18 mouse cellular contexts compared by ENCODE assay signal in the genomic region with DNA sequence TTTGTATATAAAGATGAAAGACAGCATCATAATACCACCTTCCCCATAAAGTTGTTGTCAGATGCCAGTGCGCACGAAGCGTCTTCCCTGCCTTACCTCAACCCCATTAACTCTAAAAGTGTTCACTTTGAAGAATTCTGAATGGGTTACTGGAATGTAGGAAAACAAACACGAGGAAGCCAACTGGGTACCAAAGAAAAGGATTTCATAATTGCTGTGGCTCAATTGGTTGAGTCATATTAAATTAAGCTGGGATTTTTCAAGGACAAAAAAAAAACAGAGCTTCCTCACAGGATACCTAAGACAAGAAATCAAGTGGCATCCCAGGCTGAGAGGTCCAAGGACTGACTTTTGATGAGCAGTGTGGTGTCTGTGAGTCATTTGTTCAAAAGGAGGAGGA.
DNase-seq lines count a peak whose midpoint lies in the region; ATAC-seq and TF ChIP-seq lines count a peak whose summit lies in the region.
"Had no signal": no experiment of that assay in that cellular context is flagged by ENCODE, and none has a peak within 500 bp of the region (broad histone marks: within the 10 kb centered on the region; RNA-seq: fewer than 3 reads in every experiment).

No protein-coding gene starts in this region.

- no peaks in the 10 kb centered on the region for H3K36me3 ChIP-seq in forebrain, embryonic 11.5 days (ENCODE audit: control insufficient read depth, insufficient read depth, low read length)
- no peaks in the 10 kb centered on the region for H3K36me3 ChIP-seq in forebrain, embryonic 15.5 days
- H3K36me3 ChIP-seq in kidney, adult 2 months (ENCODE audit: control insufficient read depth, insufficient read depth, low read length), result peaks cover 4% of the 10 kb centered on the region; the same call in 1 of the 2 replicates
- H3K36me3 ChIP-seq in lung, postnatal 0 days (ENCODE audit: insufficient read depth, low read length), result no peaks in the 10 kb centered on the region
- H3K36me3 ChIP-seq in stomach, postnatal 0 days (ENCODE audit: control insufficient read depth, insufficient read depth, low read length), result no peaks in the 10 kb centered on the region
- no peaks in the 10 kb centered on the region for H3K36me3 ChIP-seq in midbrain, postnatal 0 days (ENCODE audit: insufficient read depth, low read length)
- H3K36me3 ChIP-seq: hindbrain, embryonic 15.5 days had no signal

- TF ChIP-seq CTCF in kidney, adult 2 months (conservative IDR thresholded peaks at IDR 0.05; ENCODE audit: insufficient read depth, insufficient read length, low read depth, low read length), result no peak
- TF ChIP-seq CTCF in lung, postnatal 0 days (IDR thresholded peaks at IDR 0.05), result no peak
- TF ChIP-seq CTCF in lung, adult 2 months (IDR thresholded peaks at IDR 0.05; ENCODE audit: insufficient read depth, low read length), result no peak
- no peak for TF ChIP-seq CTCF in stomach, postnatal 0 days (IDR thresholded peaks at IDR 0.05; ENCODE audit: low read depth)
- TF ChIP-seq CTCF in midbrain, postnatal 0 days (IDR thresholded peaks at IDR 0.05), result no peak

- DNase-seq in forebrain, embryonic 11.5 days (ENCODE audit: low spot score), result peak; percentile 33
- DNase-seq in kidney, adult 2 months, result peak; percentile 8
- no peak for DNase-seq in kidney, postnatal 10 days
- DNase-seq in lung, postnatal 0 days (ENCODE audit: low spot score), result no peak
- no peak for DNase-seq in lung, adult 2 months
- no peak for DNase-seq in stomach, postnatal 0 days (ENCODE audit: low spot score)
- DNase-seq in midbrain, postnatal 0 days (ENCODE audit: low spot score), result no peak
- DNase-seq: cerebellum, postnatal 10 days; heart, adult 18-20 months; kidney, postnatal 4 days; layer of hippocampus, postnatal 36 days; lung, postnatal 14 days; spleen, adult 18-20 months; thymus, postnatal 14 days had no signal

- no peak for TF ChIP-seq POLR2A in kidney, adult 2 months (IDR thresholded peaks at IDR 0.05; ENCODE audit: low read depth, low read length)
- no peak for TF ChIP-seq POLR2A in lung, adult 2 months (IDR thresholded peaks at IDR 0.05; ENCODE audit: borderline replicate concordance, extremely low read depth, low read depth, low read length)

- H3K27ac ChIP-seq in forebrain, embryonic 11.5 days (ENCODE audit: low read depth, low read length), result no peak overlapping the region
- no peak overlapping the region for H3K27ac ChIP-seq in forebrain, embryonic 15.5 days (replicated peaks)
- H3K27ac ChIP-seq in kidney, adult 2 months (ENCODE audit: insufficient read depth, low read depth, low read length), result peak overlapping the region; percentile 100
- H3K27ac ChIP-seq in lung, postnatal 0 days (ENCODE audit: low read length), result no peak overlapping the region
- no peak overlapping the region for H3K27ac ChIP-seq in stomach, postnatal 0 days (replicated peaks)
- H3K27ac ChIP-seq in midbrain, postnatal 0 days (ENCODE audit: low read depth, low read length), result no peak overlapping the region
- H3K27ac ChIP-seq: hindbrain, embryonic 15.5 days; limb, embryonic 12.5 days had no signal

- WGBS in forebrain, embryonic 11.5 days, result 88% methylated on average over 4 of the region's 4 CpGs
- 56% methylated on average over 4 of the region's 4 CpGs for WGBS in forebrain, embryonic 15.5 days
- WGBS in kidney, adult 2 months, result 57% methylated on average over 4 of the region's 4 CpGs
- WGBS in lung, postnatal 0 days, result 55% methylated on average over 4 of the region's 4 CpGs
- WGBS in lung, adult 2 months, result 54% methylated on average over 4 of the region's 4 CpGs
- 60% methylated on average over 4 of the region's 4 CpGs for WGBS in stomach, postnatal 0 days
- WGBS in midbrain, postnatal 0 days, result 90% methylated on average over 4 of the region's 4 CpGs

- peaks cover 9% of the 10 kb centered on the region for H3K4me1 ChIP-seq in forebrain, embryonic 11.5 days (replicated peaks; ENCODE audit: control insufficient read depth, insufficient read depth, low read length)
- H3K4me1 ChIP-seq in forebrain, embryonic 15.5 days, result peaks cover 22% of the 10 kb centered on the region
- H3K4me1 ChIP-seq in kidney, adult 2 months (ENCODE audit: control insufficient read depth, insufficient read depth, low read length), result peaks cover 30% of the 10 kb centered on the region
- peaks cover 16% of the 10 kb centered on the region; the same call in 1 of the 2 replicates for H3K4me1 ChIP-seq in lung, postnatal 0 days (ENCODE audit: insufficient read depth, low read depth, low read length)
- H3K4me1 ChIP-seq in lung, adult 2 months (ENCODE audit: control insufficient read depth, insufficient read depth, low read length), result peaks cover 23% of the 10 kb centered on the region
- H3K4me1 ChIP-seq in stomach, postnatal 0 days (replicated peaks; ENCODE audit: control insufficient read depth, insufficient read depth), result no peaks in the 10 kb centered on the region; the same call in none of the 2 replicates
- no peaks in the 10 kb centered on the region for H3K4me1 ChIP-seq in midbrain, postnatal 0 days (ENCODE audit: insufficient read depth, low read length)

- TF ChIP-seq EP300 in lung, postnatal 0 days (IDR thresholded peaks at IDR 0.05), result 0 out of 2 replicates have a peak, but pooled peaks have one; percentile 19
- TF ChIP-seq EP300 in stomach, postnatal 0 days (optimal IDR thresholded peaks at IDR 0.05), result no peak

- no peaks in the 10 kb centered on the region; the same call in 1 of the 2 replicates for H3K27me3 ChIP-seq in forebrain, embryonic 11.5 days (ENCODE audit: control insufficient read depth, insufficient read depth, low read length)
- H3K27me3 ChIP-seq in forebrain, embryonic 15.5 days, result no peaks in the 10 kb centered on the region
- H3K27me3 ChIP-seq in kidney, adult 2 months (replicated peaks; ENCODE audit: control insufficient read depth, insufficient read depth, low read length), result no peaks in the 10 kb centered on the region
- no peaks in the 10 kb centered on the region for H3K27me3 ChIP-seq in lung, postnatal 0 days (replicated peaks; ENCODE audit: insufficient read depth, low read length)
- H3K27me3 ChIP-seq in stomach, postnatal 0 days (ENCODE audit: control insufficient read depth, insufficient read depth, low read length), result no peaks in the 10 kb centered on the region
- no peaks in the 10 kb centered on the region for H3K27me3 ChIP-seq in midbrain, postnatal 0 days (ENCODE audit: insufficient read depth, low read length)
- H3K27me3 ChIP-seq: hindbrain, embryonic 15.5 days; limb, embryonic 12.5 days had no signal

- no peak overlapping the region for H3K9ac ChIP-seq in forebrain, embryonic 11.5 days (ENCODE audit: low read length)
- no peak overlapping the region for H3K9ac ChIP-seq in forebrain, embryonic 15.5 days (replicated peaks)
- no peak overlapping the region for H3K9ac ChIP-seq in lung, postnatal 0 days (replicated peaks; ENCODE audit: low read depth)
- H3K9ac ChIP-seq in stomach, postnatal 0 days (ENCODE audit: low read length), result no peak overlapping the region
- no peak overlapping the region for H3K9ac ChIP-seq in midbrain, postnatal 0 days (replicated peaks; ENCODE audit: low read length, poor library complexity, severe bottlenecking)
- H3K9ac ChIP-seq: hindbrain, embryonic 15.5 days; limb, embryonic 12.5 days had no signal

- no peak overlapping the region for H3K4me2 ChIP-seq in forebrain, embryonic 11.5 days (ENCODE audit: low read depth, low read length, severe bottlenecking)
- no peak overlapping the region for H3K4me2 ChIP-seq in forebrain, embryonic 15.5 days (replicated peaks)
- peak overlapping the region; percentile 59; the same call in 1 of the 2 replicates for H3K4me2 ChIP-seq in lung, postnatal 0 days (replicated peaks; ENCODE audit: low read depth, low read length)
- H3K4me2 ChIP-seq in stomach, postnatal 0 days (replicated peaks; ENCODE audit: low read depth), result peak overlapping the region; percentile 77
- H3K4me2 ChIP-seq in midbrain, postnatal 0 days (ENCODE audit: low read depth, low read length, poor library complexity, severe bottlenecking), result no peak overlapping the region

- H3K4me3 ChIP-seq in forebrain, embryonic 11.5 days (ENCODE audit: low read depth, low read length), result no peak overlapping the region
- H3K4me3 ChIP-seq in forebrain, embryonic 15.5 days, result no peak overlapping the region
- no peak overlapping the region for H3K4me3 ChIP-seq in kidney, adult 2 months (ENCODE audit: insufficient read depth, low read depth, low read length)
- H3K4me3 ChIP-seq in lung, postnatal 0 days (ENCODE audit: low read depth, low read length), result no peak overlapping the region
- H3K4me3 ChIP-seq in lung, adult 2 months (replicated peaks; ENCODE audit: extremely low read depth, low read depth, low read length), result no peak overlapping the region
- H3K4me3 ChIP-seq in stomach, postnatal 0 days (ENCODE audit: low read depth, low read length), result no peak overlapping the region
- no peak overlapping the region for H3K4me3 ChIP-seq in midbrain, postnatal 0 days (ENCODE audit: low read depth, low read length)
- H3K4me3 ChIP-seq: hindbrain, embryonic 15.5 days; limb, embryonic 12.5 days had no signal

- ATAC-seq in forebrain, embryonic 11.5 days (replicated peaks; ENCODE audit: low FRiP score), result no peak
- no peak for ATAC-seq in forebrain, embryonic 15.5 days (replicated peaks)
- no peak for ATAC-seq in lung, postnatal 0 days
- ATAC-seq in stomach, postnatal 0 days (ENCODE audit: low FRiP score, low TSS enrichment), result no peak
- ATAC-seq in midbrain, postnatal 0 days (ENCODE audit: low FRiP score), result no peak
- ATAC-seq: forebrain, embryonic 14.5 days had no signal

- no peaks in the 10 kb centered on the region for H3K9me3 ChIP-seq in forebrain, embryonic 11.5 days (ENCODE audit: control insufficient read depth, low read length)
- no peaks in the 10 kb centered on the region for H3K9me3 ChIP-seq in forebrain, embryonic 15.5 days
- H3K9me3 ChIP-seq in lung, postnatal 0 days (ENCODE audit: low read length), result no peaks in the 10 kb centered on the region
- H3K9me3 ChIP-seq in stomach, postnatal 0 days (ENCODE audit: control insufficient read depth, low read length), result 0 out of 2 replicates have a peak, but pooled peaks cover 5% of the 10 kb centered on the region
- H3K9me3 ChIP-seq in midbrain, postnatal 0 days (ENCODE audit: low read length), result no peaks in the 10 kb centered on the region
- H3K9me3 ChIP-seq: hindbrain, embryonic 15.5 days had no signal

Comparison
In these comparisons a context has a peak if more than half of its experiments do, and no peak if none do; other contexts are left out.
1. DNase-seq: peak in forebrain, embryonic 11.5 days (single experiment) and kidney, adult 2 months (single experiment); none in kidney, postnatal 10 days (single experiment), lung, postnatal 0 days (single experiment), lung, adult 2 months (single experiment), stomach, postnatal 0 days (single experiment) and midbrain, postnatal 0 days (single experiment).
2. H3K4me2 ChIP-seq: peak in lung, postnatal 0 days (single experiment) and stomach, postnatal 0 days (single experiment); none in forebrain, embryonic 11.5 days (single experiment), forebrain, embryonic 15.5 days (single experiment) and midbrain, postnatal 0 days (single experiment).